Mouse (Mus musculus): ENCODE measurements at regions not wholly inside any gene's neighbourhood (a gene's known extent, or its start where the extent isn't known, plus 50 kb on each side); places are given as distances from the start of the nearest gene placed in this dataset.
"Not testable (repeated sequence)": the region's sequence is repeated elsewhere in the genome, so short reads cannot be mapped to it uniquely, and the experiment has no call there.

DNA sequence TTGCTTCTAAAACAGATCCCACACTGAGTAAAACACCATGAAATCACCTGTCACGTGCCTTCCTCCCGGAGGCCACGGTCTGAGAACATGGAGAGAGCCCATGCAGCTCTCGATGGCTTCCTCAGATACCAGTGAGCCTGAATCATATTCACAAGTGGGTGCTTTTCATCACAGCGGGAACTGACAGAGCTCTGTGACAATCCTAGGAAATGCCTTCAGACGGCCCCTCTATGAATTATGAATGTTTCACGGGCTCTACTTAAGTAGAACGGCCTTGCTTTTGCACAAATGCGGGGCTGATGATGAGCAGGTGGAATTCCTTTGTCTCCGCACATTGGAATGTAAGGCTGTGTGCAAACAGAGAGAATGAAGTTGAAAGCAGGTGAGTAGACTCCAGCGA, 383.1 kb downstream of the Lrig3 start:
- no peak for DNase-seq

DNA sequence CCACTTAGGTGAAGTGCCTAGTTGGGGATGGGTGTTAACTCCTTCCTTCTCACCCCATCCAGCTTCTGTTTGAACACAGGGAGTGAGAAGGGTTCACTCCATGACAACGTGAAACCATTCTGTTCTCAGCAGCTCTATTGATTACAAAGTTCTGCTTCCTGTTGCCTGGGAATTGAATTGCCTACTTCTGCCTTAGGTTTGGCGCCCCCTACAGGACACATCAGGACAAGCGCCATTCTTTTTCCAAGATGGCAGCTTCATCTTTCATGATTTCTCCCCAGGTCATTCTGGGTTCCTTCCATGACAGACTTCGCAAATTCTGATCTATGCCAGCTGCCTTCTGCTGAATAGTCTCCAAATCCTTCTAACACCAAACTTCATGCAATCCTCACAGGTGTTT, 371.5 kb downstream of the Lrig3 start:
- no peak for DNase-seq

- no peak for DNase-seq
These were observed 367.8 kb downstream of the Lrig3 start for GRCm38 (mm10) chr10:126333786-126334185.

DNA sequence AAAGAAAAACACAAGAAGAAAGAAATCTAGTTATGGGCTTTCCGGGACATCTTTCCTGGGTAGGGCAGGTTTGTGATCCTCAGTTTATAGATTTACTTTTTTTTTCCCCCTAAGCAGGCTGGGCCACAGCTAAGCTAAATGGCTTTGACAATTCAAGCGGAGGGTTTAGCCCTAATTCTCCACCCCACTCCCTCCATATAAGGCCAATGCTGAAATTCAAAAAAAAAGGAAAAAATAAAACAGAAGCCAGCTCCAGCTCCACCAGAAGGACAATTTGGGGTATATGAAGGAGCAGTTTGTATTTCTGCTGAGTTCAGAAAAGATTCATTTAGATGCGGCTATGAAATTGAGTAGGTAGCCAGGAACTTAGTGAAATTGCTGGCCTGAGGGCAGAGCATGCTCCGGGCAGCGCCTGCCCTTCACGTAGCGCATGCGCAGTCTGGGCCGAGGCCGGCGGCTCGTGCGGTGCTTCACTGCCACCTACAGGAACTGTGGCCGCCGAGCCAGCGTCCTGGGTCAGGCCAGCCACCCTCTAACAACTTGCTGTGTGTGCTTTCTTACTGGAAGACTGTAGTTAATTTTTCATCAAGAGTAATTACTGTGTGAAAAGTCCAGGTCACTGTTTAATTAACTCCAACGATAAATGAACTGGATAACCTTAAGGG, 364.5 kb downstream of the Lrig3 start:
- DNase-seq = peak; percentile 92

DNA sequence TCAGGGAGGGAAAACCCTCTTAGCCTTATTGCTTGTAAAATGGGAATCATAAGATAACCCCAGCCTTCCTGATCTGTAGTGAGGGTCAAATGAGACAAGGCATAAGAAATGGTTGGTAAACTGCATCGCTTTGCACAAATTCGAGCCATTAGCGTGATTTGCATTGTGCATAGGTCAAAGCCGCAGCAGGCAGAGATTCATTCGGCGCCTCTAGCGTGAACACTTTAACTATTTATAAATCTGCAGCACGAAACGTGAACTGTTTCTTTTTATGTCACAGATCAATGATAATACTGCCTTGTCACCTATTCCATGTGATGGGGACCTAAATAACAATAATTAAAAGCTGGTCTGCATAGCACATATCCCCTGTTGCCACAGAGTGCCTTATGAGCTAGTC, 354.9 kb downstream of the Lrig3 start:
- no peak for DNase-seq

- DNase-seq = no peak
These were observed 353.8 kb downstream of the Lrig3 start for GRCm38 (mm10) chr10:126319795-126320194.

DNA sequence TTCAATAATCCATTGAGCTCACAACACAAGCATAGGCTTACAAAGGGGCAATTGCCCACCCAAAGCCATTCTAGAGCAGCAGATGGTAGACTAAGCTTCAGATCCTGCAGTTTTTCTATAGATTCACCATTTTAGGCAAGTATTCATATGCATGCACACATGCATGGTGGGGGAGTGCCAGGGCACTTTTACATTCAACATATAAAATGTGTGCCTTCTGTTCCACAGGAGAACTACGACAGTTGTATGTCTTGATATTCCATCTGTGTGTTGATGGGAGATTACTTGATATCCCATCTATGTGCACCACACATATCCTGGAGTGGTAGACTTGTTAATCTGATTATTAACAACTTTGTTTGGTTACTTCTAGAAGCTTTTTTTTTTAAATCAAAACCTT, 334.0 kb downstream of the Lrig3 start:
- no peak for DNase-seq

GRCm38 (mm10) chr10:126298211-126298610, 332.2 kb downstream of the Lrig3 start:
- DNase-seq = no peak

DNA sequence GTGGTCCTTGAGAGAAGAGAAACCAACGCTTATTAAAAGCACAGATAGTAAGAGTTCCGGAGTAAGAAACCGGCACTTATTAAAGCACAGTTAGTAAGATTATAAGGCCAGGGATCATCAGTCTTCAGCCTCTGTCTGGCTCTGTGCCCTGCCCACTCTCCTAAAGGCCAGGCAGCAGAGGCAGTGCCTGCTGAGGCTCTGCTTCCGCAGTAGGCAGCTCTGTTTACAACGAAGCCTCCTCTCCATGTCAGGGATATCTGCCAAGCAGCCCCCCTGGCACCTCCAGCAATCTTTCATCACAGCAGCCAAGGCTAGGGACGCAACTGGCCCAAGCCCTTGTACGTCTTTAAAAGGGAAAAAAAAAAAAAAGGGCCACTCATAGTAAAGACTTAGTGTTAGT, 329.9 kb downstream of the Lrig3 start:
- peak; percentile 70 for DNase-seq

DNA sequence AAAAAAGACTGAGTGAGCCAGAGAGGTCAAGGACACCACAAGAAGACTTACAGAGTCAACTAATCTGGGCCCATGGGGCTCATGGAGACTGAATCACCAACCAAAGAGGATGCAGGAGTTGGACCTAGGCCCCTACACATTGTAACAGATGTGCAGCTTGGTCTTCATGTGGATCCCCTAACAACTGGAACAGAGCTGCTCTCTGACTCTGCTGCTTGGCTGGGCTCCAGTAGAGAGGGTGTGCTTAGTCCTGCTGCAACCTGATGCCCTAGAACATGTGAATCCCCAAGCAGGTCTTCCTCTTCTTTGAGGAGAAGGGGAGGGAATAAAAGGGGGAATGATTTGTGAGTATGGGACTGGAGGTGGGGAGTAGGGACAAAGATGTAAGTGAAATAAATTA, 325.8 kb downstream of the Lrig3 start:
- DNase-seq = no peak

GRCm38 (mm10) chr10:126285096-126285495, 319.1 kb downstream of the Lrig3 start:
- DNase-seq = not testable (repeated sequence)

- no peak for DNase-seq
These were observed 304.4 kb downstream of the Lrig3 start for GRCm38 (mm10) chr10:126270376-126270775.

GRCm38 (mm10) chr10:126267321-126267998, 301.5 kb downstream of the Lrig3 start:
- DNase-seq = peak; percentile 48

GRCm38 (mm10) chr10:126257171-126257570, 291.2 kb downstream of the Lrig3 start:
- DNase-seq = peak; percentile 13

DNA sequence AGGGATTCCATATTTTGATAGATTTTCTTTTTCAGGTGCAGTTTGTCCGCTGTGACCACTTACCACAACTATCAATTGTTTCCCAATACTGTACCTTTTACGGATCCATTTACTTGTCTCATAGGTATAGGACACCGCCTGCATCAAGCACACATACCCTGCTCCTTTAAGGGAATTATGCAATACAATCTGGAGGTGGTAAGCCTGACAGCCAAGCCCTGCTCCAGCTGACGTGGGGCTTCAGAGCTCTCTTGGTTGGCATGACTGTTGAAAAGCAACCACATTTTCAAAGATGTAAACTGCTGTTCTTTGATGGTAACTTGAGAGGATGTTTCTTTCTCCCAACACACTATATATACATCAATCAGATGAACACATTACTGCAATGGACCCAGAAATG, 288.2 kb downstream of the Lrig3 start:
- DNase-seq = no peak

- no peak for DNase-seq
These were observed 283.2 kb downstream of the Lrig3 start for GRCm38 (mm10) chr10:126249176-126249575.

DNA sequence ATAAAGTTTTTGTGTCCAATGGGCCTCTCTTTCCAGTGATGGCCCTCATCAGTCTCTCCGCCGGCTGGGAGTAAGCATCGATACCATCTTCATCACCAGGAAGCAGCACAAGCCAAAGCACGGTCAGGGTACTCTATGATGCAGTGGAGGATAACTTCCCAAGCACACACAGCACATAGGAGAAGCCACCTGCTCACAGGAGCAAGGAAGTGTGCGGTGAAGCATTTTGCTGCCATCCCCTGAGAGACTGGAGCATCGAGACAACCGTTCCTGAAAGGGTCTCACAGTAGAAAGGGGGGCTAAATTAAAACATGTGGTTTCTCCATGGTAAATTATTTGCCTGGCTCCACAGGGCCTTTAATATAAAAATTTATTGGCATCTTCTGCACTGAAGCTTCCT, 277.1 kb downstream of the Lrig3 start:
- DNase-seq = no peak

GRCm38 (mm10) chr10:126239536-126239935, 273.6 kb downstream of the Lrig3 start:
- no peak for DNase-seq

Small RNA genes in the stretch of these regions (microRNA-seq; reads per million reads assigned to microRNA genes)
- gene Mir378d = 27.7 to 49.2 reads per million in 2 experiments

Data from adrenal gland, adult 2 months (tissue).